Mouse (Mus musculus) spleen, adult 12 weeks (tissue): Measurements from ENCODE around the gene Six5.
"Not testable (repeated sequence)": the region's sequence is repeated elsewhere in the genome, so short reads cannot be mapped to it uniquely, and the experiment has no call there.

Source experiments
- DNase-seq: peaks from one replicate; pipeline ENCODE4 v3.0.0; 2022; ENCODE audit warnings: low spot score

The Six5 gene

DNA sequence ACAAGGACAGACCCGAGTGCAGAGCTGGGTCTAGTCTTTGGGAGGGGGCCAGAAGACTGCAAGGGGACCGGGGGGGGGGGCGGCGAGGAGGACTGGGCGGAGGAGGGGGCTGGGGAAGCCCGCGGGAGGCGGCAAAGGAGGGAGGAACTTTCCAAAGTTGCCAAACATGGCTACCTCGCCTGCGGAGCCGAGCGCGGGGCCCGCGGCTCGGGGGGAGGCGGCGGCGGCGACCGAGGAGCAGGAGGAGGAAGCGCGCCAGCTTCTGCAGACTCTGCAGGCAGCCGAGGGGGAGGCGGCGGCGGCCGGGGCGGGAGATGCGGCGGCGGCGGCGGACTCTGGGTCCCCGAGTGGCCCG lies at the start of gene Six5:
Gene Six5, plus strand, starts transcription at position 124 of the 355 bp plus-strand sequence.
- DNase-seq = no peak

- DNase-seq = no peak
Measured at GRCm38 (mm10) chr7:19044616-19045015, 49.8 kb upstream of the Six5 start.

- DNase-seq = no peak
Measured at GRCm38 (mm10) chr7:19046286-19047069, 47.9 kb upstream of the Six5 start.

DNA sequence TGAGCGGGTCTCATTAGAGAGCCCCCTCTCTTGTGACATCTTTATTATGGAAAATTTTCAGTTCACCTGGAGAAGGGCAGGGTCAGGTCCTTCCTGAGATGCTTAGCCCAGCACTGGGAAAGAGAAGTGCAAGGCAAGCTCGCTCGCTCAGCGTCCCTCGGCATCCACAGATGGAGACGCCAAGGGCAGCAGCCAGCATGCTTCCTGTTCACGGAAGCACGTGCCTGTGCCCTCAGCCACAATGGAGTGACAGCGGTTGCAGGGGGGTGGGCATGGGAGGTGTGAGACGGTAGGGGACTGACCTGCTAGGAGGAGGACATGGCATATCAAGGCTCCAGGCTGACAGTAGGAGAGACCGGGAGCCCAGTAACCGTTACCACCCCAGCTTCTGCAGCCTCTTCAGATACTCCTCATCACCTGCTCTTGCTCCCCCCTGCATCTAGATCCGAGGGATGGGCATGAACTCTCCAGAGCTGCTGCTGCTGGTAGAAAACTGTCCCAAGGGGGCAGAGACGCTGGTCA lies 46.3 kb upstream of the Six5 start:
- no peak for DNase-seq

DNA sequence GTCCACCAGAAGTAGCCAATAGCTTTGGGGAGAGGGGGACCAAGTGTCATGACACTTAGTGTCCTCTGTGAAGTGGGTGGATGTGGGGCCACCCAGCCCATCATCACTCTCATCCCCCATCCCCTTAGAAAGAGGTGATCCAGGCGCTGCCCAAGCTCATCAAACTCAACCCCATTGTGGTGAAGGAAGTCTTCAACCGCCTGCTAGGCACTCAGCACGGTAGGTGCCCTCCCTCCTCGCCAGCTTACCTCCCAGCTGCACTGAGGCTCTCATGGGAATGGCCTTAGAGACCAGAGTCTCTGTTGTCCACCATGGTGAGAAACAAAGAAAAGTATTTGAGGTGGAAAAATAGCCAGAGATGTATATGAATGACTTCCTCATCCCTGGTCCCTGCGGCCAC lies 45.1 kb upstream of the Six5 start:
- no peak for DNase-seq

GRCm38 (mm10) chr7:19050172-19050571 lies 44.2 kb upstream of the Six5 start:
- DNase-seq = no peak

- DNase-seq = no peak
Measured at GRCm38 (mm10) chr7:19051161-19051560, 43.2 kb upstream of the Six5 start.

- no peak for DNase-seq
Measured at GRCm38 (mm10) chr7:19052345-19053135, 41.9 kb upstream of the Six5 start.

GRCm38 (mm10) chr7:19053136-19053532 lies 41.3 kb upstream of the Six5 start:
- no peak for DNase-seq

- DNase-seq = no peak
Measured at GRCm38 (mm10) chr7:19054047-19054776, 40.2 kb upstream of the Six5 start, which contains the start of gene Rsph6a. TSS of gene Rsph6a (plus strand) at chr7:19054690.

DNA sequence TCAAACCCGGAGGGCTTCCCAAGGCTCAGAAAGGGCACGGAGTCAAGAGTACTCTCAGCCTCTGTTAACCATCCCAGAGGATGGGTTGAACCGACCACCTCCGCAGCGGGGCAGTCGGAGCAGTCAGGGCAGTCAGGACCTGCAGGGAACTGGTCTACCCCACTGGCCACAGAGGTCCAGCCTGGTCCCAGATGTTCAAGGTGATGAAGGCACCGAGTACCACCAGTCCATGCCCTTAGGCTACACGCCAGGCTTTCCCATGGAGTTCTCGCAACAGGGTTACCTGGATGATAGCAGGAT lies 39.7 kb upstream of the Six5 start:
- DNase-seq = no peak

DNA sequence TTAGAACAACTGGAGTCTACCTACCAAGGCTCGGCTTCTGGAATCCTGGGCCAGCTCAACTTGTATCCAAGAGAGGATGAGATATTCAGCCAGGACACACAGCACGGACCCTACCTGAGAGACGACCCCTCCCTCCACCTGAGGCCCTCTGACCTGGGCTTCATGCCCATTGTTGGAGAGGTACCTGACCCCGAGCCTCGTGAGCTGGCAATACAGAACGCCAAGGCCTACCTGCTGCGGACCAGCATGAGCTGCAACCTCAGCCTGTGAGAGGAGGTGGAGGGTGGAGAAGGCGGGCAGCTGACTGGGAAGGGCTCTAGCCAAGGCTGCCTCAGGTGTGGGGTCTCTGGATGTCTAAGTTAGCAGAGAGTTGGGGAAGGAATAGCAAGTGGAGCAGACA lies 39.3 kb upstream of the Six5 start:
- DNase-seq = no peak

GRCm38 (mm10) chr7:19057405-19057804 lies 37.0 kb upstream of the Six5 start:
- DNase-seq = no peak

DNA sequence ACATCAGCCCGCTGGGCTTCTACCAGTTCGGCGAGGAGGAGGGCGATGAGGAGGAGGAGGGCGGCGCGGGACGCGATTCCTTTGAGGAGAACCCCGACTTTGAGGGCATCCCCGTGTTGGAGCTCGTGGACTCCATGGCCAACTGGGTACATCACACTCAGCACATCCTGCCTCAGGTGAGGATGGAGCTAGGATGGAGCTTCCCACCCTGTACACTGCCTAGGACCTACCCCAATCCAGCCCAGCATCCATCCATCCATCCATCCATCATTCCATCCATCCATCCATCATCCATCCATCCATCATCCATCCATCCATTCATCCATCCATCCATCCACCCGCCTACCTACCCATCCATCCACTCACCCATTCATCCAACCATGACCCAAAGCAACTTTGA lies 28.5 kb upstream of the Six5 start:
- no peak for DNase-seq

GRCm38 (mm10) chr7:19067063-19067462 lies 27.3 kb upstream of the Six5 start:
- DNase-seq = no peak

GRCm38 (mm10) chr7:19067935-19068334 lies 26.5 kb upstream of the Six5 start:
- no peak for DNase-seq

DNA sequence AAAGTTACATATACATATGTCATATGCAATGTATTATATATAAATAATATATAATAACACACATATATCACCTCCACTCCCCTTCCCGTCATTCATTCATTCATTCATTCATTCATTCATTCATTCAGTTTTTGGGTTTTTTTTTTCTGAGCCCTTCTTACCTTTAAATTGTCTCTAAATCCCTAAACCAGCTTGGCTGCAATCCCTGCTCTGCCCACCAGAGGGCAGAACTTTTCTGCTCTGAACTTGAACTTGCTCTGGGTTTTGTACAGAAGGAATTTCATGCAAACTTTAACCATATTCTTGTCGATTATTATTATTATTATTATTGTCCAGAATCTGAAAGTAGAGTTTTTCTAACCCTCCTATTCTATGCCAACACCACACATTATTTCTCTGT lies 25.7 kb upstream of the Six5 start:
- peak; percentile 64 for DNase-seq

DNA sequence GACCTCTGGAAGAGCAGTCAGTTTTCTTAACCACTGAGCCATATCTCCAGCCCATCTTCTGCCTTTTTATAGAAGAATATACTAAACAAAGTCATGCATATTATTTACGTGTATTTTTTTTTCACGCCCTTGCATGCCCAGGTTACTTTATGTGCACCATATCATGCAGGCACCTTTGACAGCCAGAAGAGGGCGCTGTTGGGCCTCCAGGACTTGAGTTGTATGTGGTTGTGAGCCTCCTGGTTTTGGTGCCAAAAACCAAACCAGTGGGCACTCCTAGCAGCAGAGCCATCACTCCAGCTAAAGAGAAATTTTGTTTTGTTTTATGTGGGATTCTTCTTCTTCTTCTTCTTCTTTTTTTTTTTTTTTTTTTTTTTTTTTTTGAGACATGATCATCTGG lies 24.9 kb upstream of the Six5 start:
- DNase-seq = no peak

DNA sequence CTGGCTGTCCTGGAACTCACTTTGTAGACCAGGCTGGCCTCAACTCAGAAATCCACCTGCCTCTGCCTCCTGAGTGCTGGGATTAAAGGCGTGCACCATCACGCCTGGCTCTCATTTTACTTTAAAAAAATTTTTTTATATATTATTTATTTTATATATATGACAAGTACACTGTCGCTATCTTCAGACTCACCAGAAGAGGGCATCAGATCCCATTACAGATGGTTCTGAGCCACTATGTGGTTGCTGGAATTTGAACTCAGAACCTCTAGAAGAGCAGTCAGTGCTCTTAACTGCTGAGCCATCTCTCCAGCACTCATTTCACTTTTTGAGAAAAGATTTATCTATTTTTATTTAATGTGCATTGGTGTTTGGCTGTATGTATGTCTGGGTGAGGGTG lies 23.4 kb upstream of the Six5 start:
- DNase-seq = not testable (repeated sequence)

- no peak for DNase-seq
Measured at GRCm38 (mm10) chr7:19073504-19073903, 20.9 kb upstream of the Six5 start.

DNA sequence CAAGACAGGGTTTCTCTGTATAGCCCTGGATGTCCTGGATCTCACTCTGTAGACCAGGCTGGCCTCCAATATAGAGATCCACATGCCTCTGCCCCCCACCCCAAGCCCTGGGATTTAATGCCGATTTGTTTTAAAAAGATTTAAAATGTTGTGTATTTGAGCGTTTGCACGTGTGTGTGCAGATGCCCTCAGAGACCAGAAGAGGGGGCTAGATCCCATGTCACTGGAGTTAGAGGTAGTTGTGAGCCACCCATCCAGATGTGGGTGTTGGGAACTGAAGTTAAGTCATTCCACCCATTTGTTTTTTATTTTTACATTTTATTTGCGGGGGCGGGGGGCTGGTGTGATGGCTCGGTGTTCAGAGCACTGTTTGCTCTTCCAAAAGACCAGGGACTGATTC lies 19.9 kb upstream of the Six5 start:
- no peak for DNase-seq

DNA sequence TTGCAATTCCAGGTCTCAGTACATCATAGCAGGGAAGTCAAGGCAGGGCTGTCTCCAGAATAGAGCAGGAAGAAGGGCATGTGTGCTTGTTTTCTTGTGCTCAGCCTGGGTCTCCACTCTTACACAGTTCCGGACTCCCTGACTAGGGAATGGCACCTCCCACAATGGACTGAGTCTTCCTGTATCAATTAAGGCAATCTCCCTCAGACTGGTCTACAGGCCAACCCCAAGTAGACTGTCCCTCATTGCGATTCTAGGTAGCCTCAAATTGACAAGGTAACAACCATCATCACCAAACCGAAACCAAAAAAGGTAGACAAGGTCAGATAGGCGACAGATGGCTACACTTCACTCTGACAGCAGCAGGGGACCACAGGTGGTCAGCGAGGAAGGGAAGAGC lies 19.2 kb upstream of the Six5 start:
- no peak for DNase-seq
